Mouse (Mus musculus) right cerebral cortex, postnatal 10 days (tissue): ENCODE data around the gene Dnajb12.

ENCODE experiments used
- DNase-seq, 2 experiments: peaks; one replicate each; pipeline ENCODE4 v3.0.0; 2021; ENCODE audit warnings: low spot score in 2 of 2

Dnajb12 gene

GRCm38 (mm10) chr10:59918111-59918510 lies 38.8 kb downstream of the Dnajb12 start:
- DNase-seq, result no peak

DNA sequence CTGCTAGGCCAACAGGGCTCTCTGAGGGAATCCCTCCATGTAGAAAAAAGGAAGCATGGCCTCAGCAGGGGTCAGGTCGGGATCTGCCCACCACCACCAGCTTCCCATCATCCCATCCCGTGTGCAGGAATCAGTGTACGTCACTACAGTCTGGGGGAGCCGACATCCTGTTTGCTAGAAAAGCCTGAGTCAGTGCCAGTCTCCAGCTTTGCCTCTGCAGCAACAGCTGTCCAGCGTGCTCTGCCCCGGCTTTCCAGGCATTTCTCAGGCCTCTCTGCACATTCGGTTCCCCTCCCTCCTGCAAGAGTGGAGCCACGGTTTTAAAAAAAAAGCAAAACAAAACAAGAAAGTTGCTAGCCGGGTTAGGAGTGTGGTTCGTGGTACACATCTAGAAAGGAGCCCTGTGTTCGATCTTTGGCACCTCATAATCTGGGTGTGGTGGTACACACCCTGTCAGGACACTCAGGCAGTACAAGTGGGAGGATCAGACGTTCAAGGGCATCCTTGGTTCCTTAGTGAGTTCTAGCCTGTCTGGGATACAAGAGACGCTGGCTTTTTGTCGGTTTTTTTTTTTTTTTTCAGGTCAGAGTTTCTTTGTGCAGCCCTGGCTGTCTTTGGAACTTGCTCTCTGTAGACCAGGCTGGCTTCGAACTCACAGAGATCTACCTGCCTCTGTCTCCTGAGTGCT lies 40.3 kb downstream of the Dnajb12 start:
- no peak for DNase-seq

- no peak for DNase-seq
Observed at GRCm38 (mm10) chr10:59920485-59920809, 41.1 kb downstream of the Dnajb12 start.

- peak; percentile 74 to 81 for DNase-seq
Observed at GRCm38 (mm10) chr10:59920810-59921681, 41.7 kb downstream of the Dnajb12 start.

- DNase-seq, result no peak
Observed at GRCm38 (mm10) chr10:59923493-59923892, 44.1 kb downstream of the Dnajb12 start.

GRCm38 (mm10) chr10:59924305-59924704 lies 44.9 kb downstream of the Dnajb12 start:
- peak; percentile 63 to 68 for DNase-seq

GRCm38 (mm10) chr10:59929205-59929604 lies 49.8 kb downstream of the Dnajb12 start:
- DNase-seq, result no peak

- DNase-seq, result peak; percentile 63 to 81
Observed at GRCm38 (mm10) chr10:59930996-59931395, 51.6 kb downstream of the Dnajb12 start.

DNA sequence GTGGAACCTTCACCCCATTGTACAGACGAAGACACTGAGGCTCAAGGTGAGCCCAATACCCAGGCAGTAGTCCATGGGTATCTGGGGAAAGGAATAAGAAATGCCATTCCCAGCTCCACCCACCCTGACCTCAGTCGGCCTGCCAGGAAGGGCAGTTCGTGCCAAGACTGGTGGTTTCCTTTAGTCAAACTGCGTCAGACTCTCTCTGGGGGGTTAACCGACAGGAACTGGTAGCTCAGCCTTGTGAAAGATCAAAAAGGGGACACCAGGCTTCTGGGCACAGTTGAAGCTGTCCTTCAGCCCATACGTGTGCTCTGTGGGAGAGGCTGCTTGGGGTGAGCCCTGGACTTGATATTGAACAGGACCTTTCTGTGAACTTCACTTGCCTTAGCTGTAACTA lies 53.2 kb downstream of the Dnajb12 start:
- no peak for DNase-seq

- DNase-seq, result no peak
Observed at GRCm38 (mm10) chr10:59934039-59934438, 54.7 kb downstream of the Dnajb12 start.

- DNase-seq, result no peak
Observed at GRCm38 (mm10) chr10:59936058-59936856, 56.9 kb downstream of the Dnajb12 start.

- no peak for DNase-seq
Observed at GRCm38 (mm10) chr10:59938662-59939061, 59.3 kb downstream of the Dnajb12 start.

DNA sequence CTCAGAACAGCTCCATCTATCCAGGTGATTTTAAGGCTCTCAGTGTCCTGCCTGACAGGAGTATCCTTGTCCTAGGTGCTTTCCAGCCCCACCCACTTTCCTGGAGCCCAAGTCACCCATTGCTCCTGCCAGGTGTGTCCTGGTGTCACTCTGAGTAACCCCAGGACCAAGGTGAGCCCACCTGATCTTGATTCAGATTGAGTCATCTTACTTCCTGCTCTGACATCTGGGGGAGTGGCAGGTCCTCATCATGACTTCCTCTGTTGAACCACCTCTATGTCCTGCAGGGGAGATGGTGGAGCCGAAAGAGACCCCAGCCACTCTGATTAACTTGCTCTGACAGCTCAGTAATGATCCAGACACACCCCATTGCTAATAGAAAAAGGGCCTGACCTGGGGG lies 59.7 kb downstream of the Dnajb12 start:
- DNase-seq, result no peak

DNA sequence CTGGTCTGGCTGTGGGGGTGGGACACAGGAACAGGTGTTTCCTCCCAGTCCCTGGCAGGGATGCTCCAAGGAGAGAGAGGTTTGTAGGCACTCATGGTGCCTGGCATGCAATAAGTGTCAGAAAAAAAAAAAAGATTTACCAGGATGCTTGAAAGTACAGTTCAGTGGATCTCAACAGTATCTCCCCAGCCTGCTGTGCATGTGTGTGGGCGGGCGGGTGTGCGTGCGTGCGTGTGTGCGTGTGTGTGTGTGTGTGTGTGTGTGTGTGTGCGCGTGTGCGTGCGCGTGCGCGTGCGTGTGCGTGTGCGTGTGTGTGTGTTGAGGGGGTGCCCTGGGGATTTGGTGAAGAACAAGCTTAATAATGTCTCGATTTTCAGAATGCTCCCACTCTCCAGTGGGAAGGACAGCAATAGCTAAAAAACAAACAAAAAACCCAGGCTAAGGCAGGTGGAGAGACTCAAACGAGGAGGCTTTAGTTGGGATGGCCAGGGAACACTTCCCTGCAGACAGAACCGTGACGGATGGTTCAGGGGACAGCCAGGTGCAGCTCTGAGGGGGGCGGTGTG lies 63.0 kb downstream of the Dnajb12 start:
- DNase-seq, result peak in 1 of 2 experiments; percentile 63

DNA sequence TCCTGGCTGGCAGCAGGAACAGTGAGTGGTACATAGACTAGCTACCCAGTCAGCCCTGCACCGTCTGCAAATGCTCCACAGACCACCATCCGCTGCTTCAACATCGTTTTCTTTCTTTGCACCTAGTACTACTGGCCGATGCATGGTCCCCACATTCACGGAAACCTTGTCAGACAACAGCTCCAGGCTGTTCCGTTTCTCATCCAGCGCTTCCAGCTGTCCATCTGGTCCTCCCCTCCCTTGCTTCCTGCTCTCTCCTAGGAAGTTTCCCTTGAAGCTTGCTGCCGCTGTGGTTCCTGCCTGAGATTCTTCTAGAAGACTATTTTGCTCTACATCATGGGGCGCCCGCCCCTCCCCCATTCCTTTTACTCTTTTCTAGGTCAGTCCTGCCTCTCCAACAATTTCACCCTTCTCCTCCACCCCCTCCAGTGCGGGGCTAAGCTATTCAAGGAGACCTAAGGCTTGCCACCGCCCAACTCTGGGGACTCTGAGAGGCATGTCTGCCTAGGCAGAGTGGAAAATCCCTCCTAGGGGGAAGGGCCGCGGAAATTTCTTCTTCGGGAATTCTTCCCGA lies 63.6 kb downstream of the Dnajb12 start:
- peak; percentile 81 to 90 for DNase-seq

DNA sequence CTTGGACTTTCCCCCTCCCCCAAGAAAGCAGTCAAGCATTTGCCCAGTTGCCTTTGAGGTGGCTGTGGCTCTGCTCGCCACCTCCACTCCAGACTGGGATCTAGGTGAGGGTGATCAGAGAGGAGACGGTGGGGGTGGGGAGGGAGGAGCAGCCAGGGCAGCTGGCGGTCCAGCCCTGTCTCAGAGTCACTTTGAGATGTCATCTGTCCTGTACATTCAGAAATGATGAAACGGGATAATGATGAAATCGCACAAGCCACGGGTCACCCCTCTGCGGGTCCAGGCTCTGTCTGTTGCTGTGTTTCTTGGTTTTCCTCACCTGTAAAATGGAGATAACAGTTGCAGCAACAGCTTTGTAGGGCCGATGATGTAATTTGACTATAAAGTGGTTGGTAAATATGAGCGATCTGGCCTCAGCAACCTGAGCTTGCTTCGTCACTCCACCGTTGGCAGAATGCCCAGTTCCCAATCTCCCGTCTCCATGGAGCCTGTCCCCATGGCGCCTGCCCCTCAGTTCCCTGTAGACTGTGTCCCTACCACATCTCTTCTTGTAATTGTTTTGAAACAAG lies 64.1 kb downstream of the Dnajb12 start:
- DNase-seq, result peak; percentile 90 to 91

DNA sequence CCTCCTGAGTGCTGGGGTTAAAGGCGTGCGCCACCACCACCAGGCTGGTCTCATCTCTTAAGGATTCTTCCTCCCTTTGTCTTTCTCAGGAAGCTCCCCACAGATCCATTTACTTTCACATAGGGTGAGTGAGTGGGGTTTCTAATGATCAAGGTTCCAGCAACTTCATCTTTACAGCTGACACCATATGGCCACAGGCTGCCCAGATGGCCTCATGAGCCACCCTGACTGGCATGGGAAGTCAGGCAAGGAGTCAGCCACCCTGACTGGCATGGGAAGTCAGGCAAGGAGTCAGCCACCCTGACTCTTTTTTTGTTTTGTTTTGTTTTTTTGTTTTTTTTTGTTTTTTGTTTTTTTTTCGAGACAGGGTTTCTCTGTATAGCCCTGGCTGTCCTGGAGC lies 66.1 kb downstream of the Dnajb12 start:
- no peak for DNase-seq

DNA sequence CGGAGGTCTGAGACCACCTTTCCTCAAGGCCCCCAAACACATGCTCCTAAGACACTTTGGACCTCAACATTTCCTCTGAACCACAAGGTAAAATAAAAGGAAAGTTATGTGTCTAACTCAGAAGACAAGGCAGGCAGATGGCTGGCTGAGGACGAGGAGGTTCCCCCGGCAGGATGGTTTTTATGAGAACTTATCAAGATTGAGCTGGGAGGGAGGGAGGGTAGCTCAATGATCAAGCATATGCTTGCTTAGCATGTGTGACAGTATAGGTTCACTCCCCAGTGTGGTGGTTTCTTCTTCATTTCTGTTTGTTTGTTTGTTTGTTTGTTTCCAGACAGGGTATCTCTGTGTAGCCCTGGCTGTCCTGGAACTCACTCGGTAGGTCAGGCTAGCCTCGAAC lies 67.0 kb downstream of the Dnajb12 start:
- DNase-seq, result no peak

- DNase-seq, result no peak
Observed at GRCm38 (mm10) chr10:59947296-59948073, 68.1 kb downstream of the Dnajb12 start.
